In genomic region chr11:117366426-117366825, GRCm38 (mm10) we compare ENCODE assay signal across 8 mouse cellular contexts.
A peak's percentile ranks its signal among the peaks of the same experiment; 100 is the strongest.
DNase-seq lines count a peak whose midpoint lies in the region; ATAC-seq and TF ChIP-seq lines count a peak whose summit lies in the region.
"Had no signal": no experiment of that assay in that cellular context is flagged by ENCODE, and none has a peak within 500 bp of the region (broad histone marks: within the 10 kb centered on the region; RNA-seq: fewer than 3 reads in every experiment).

No protein-coding gene starts in this region.

- peak; percentile 83 for TF ChIP-seq CTCF in intestine, postnatal 0 days (IDR thresholded peaks at IDR 0.05; ENCODE audit: low read depth)
- peak; percentile 84; the same call in 1 of the 2 replicates for TF ChIP-seq CTCF in testis, adult 2 months (IDR thresholded peaks at IDR 0.05; ENCODE audit: control insufficient read depth, insufficient read depth, insufficient replicate concordance, low read depth, low read length)

- H3K9ac ChIP-seq in intestine, postnatal 0 days (ENCODE audit: low read depth, low read length) = no peak overlapping the region
- H3K9ac ChIP-seq in intestine, embryonic 16.5 days (ENCODE audit: low read depth, low read length) = no peak overlapping the region

- H3K27me3 ChIP-seq in intestine, postnatal 0 days (replicated peaks; ENCODE audit: control insufficient read depth, insufficient read depth, low read length) = no peaks in the 10 kb centered on the region
- H3K27me3 ChIP-seq in intestine, embryonic 16.5 days (replicated peaks; ENCODE audit: control insufficient read depth, insufficient read depth, low read length) = no peaks in the 10 kb centered on the region
- 0 out of 2 replicates have a peak, but pooled peaks cover 5% of the 10 kb centered on the region for H3K27me3 ChIP-seq in embryonic facial prominence, embryonic 10.5 days (replicated peaks; ENCODE audit: low read depth, poor library complexity, severe bottlenecking)
- H3K27me3 ChIP-seq in testis, adult 2 months (ENCODE audit: control insufficient read depth, insufficient read depth, low read length) = no peaks in the 10 kb centered on the region

- no peak overlapping the region for H3K27ac ChIP-seq in intestine, postnatal 0 days (ENCODE audit: low read depth, low read length)
- H3K27ac ChIP-seq in intestine, embryonic 16.5 days (ENCODE audit: low read length) = no peak overlapping the region
- H3K27ac ChIP-seq in embryonic facial prominence, embryonic 10.5 days (replicated peaks) = no peak overlapping the region
- H3K27ac ChIP-seq in testis, adult 2 months (ENCODE audit: control insufficient read depth, insufficient read depth, low read depth, low read length) = no peak overlapping the region
- H3K27ac ChIP-seq: macrophage had no signal

- no peak for TF ChIP-seq POLR2A in testis, adult 2 months (IDR thresholded peaks at IDR 0.05; ENCODE audit: control insufficient read depth, low read depth, low read length)

- WGBS in intestine, postnatal 0 days = 27% methylated on average over 3 of the region's 3 CpGs
- 21% methylated on average over 3 of the region's 3 CpGs for WGBS in intestine, embryonic 16.5 days
- WGBS in embryonic facial prominence, embryonic 10.5 days = 18% methylated on average over 3 of the region's 3 CpGs

- DNase-seq in 416B (ENCODE audit: low read depth) = peak; percentile 73
- DNase-seq in CD8-positive naive resting alpha-beta T cell, adult 2 months (ENCODE audit: low read depth in 2 of 2, low spot score in 2 of 2) = peak; percentile 27 to 31
- peak; percentile 59 for DNase-seq in embryonic facial prominence, embryonic 10.5 days (ENCODE audit: low spot score)
- DNase-seq in left cerebral cortex, postnatal 14 days (ENCODE audit: low spot score in 2 of 2) = no peak

- peaks cover 20% of the 10 kb centered on the region; the same call in 1 of the 2 replicates for H3K36me3 ChIP-seq in intestine, postnatal 0 days (ENCODE audit: control insufficient read depth, insufficient read depth)
- H3K36me3 ChIP-seq in intestine, embryonic 16.5 days (ENCODE audit: control insufficient read depth, insufficient read depth, low read length) = peaks cover 9% of the 10 kb centered on the region
- H3K36me3 ChIP-seq in embryonic facial prominence, embryonic 10.5 days (replicated peaks) = peaks cover 21% of the 10 kb centered on the region
- H3K36me3 ChIP-seq in testis, adult 2 months (ENCODE audit: control insufficient read depth, insufficient read depth, low read length) = no peaks in the 10 kb centered on the region

- no peak overlapping the region for H3K4me2 ChIP-seq in intestine, postnatal 0 days (replicated peaks; ENCODE audit: low read depth)
- no peak overlapping the region for H3K4me2 ChIP-seq in intestine, embryonic 16.5 days (ENCODE audit: low read depth, low read length)

- no peak for ATAC-seq in intestine, postnatal 0 days
- no peak for ATAC-seq in intestine, embryonic 16.5 days

- no peak overlapping the region for H3K4me3 ChIP-seq in intestine, postnatal 0 days (ENCODE audit: low read depth, low read length)
- no peak overlapping the region for H3K4me3 ChIP-seq in intestine, embryonic 16.5 days (ENCODE audit: low read length)
- no peak overlapping the region for H3K4me3 ChIP-seq in embryonic facial prominence, embryonic 10.5 days
- H3K4me3 ChIP-seq in testis, adult 2 months (ENCODE audit: control insufficient read depth, low read depth, low read length) = no peak overlapping the region

- intact Hi-C loops in left cerebral cortex, postnatal 14 days (cut with DNase I) = loop anchor here (5.0 kb wide), 1 partner anchor 456 kb away; no protein-coding TSS in a partner anchor

- H3K9me3 ChIP-seq in intestine, postnatal 0 days (ENCODE audit: control insufficient read depth) = no peaks in the 10 kb centered on the region
- H3K9me3 ChIP-seq in intestine, embryonic 16.5 days (ENCODE audit: control insufficient read depth, low read length) = no peaks in the 10 kb centered on the region
- H3K9me3 ChIP-seq in embryonic facial prominence, embryonic 10.5 days = no peaks in the 10 kb centered on the region

- no peaks in the 10 kb centered on the region for H3K4me1 ChIP-seq in intestine, postnatal 0 days (replicated peaks; ENCODE audit: control insufficient read depth, insufficient read depth, low read length)
- peaks cover 14% of the 10 kb centered on the region for H3K4me1 ChIP-seq in intestine, embryonic 16.5 days (ENCODE audit: control insufficient read depth, insufficient read depth, low read length)
- H3K4me1 ChIP-seq in embryonic facial prominence, embryonic 10.5 days = peaks cover 42% of the 10 kb centered on the region
- no peaks in the 10 kb centered on the region for H3K4me1 ChIP-seq in testis, adult 2 months (ENCODE audit: control insufficient read depth, insufficient read depth, low read length)

Comparison
In these comparisons a context has a peak if more than half of its experiments do, and no peak if none do; other contexts are left out.
1. DNase-seq: peak in 416B (single experiment), CD8-positive naive resting alpha-beta T cell, adult 2 months (2 of 2) and embryonic facial prominence, embryonic 10.5 days (single experiment); none in left cerebral cortex, postnatal 14 days (0 of 2).